Mouse (Mus musculus) CD4-positive, CD25-positive, alpha-beta regulatory T cell, adult 4 months (primary cell): Measurements from ENCODE around the gene Csmd2. TPM values are rescaled to one million over a fixed set of nuclear protein-coding genes. Genes with fewer than 3 reads are reported as not detected.
"Not testable (repeated sequence)": the region's sequence is repeated elsewhere in the genome, so short reads cannot be mapped to it uniquely, and the experiment has no call there.

Experiments
- ATAC-seq: one replicate; pipeline ENCODE4 v1.8.0; 2017
- polyA plus RNA-seq, 2 experiments: library from polyadenylated mRNA; unstranded; fragments of 100-300 nt; shearing (Covaris generic); gene quantifications; one replicate each; pipeline ENCODE4 v1.2.1; 2017

Gene Csmd2
- polyA plus RNA-seq, 2 experiments from 2014 or later, result not detected

DNA sequence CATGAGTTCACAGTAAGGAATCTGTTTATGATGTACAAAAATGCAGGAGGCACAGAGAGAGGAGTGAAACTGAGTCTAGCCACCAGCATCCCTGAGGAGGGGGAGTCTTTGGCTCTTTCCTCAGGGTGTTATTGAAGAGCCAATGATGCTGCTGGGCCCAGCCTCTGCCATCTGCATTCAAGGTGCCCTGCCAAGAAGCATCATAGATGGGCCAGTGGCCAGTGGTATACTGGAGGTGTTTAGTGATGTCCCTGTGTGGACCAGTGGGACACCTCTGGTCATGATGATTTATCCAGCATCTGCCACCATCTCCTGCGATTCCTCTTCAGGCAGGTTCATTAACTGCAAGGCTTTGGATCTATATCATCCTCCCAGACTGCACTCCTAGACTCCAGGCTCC is 61.1 kb downstream of the Csmd2 start:
- no peak for ATAC-seq

- ATAC-seq, result no peak
These were observed 65.0 kb downstream of the Csmd2 start for GRCm38 (mm10) chr4:128052701-128053100.

DNA sequence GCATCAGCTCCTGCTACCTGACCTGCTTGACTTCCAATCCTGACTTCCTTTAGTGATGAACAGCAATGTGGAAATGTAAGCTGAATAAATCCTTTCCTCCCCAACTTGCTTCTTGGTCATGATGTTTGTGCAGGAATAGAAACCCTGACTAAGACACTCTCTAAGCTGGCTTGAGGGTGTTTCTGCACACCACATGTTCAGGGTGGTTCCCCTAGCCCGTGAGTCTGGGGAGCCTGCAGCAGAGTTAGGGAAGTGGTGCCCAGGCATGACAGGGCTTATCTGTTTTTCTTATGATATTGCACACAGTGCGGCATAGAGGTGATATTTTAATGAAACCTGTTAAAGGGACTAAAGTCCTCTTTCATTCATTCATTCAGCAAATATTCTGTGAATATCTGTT is 73.6 kb downstream of the Csmd2 start:
- ATAC-seq, result not testable (repeated sequence)

DNA sequence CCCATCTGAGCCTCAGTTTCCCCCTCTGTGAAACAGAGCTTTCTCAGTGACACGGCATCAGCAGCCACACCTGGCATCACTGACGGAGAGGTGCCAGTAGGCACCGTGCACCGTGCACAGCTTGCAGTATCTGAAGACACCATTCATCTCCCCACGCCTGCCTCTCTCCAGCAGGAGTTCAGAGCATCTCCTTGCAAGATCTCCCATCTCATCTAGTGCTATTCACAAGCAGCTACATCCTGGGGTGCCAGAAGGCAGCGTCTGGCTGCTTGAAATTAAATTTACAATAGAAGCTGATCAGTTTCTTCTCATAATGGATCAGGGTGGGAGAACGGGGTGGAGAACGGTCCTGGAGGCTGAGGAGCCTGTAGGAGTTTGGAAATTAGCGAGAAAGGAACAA is 79.5 kb downstream of the Csmd2 start:
- no peak for ATAC-seq

DNA sequence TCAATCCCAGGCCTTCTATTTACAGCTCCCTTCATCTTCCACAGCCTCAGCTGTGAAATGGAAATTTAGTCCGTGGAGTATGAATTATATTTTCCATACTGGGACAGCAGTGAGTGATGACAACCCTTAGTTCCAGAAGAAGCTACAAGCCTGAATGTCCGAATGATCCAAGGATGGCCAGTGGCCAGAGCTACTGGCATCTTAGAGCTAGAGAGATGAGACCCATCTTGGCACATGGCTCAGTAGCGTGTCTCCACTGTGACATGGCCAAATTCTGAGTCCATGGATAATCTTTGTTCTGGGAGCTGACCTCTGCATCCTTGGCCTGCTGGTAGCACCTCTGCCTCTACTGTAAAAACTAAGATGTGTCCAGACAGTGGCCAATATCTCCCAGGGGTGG is 96.8 kb downstream of the Csmd2 start:
- no peak for ATAC-seq

- no peak for ATAC-seq
These were observed 97.4 kb downstream of the Csmd2 start for GRCm38 (mm10) chr4:128085096-128085495.

DNA sequence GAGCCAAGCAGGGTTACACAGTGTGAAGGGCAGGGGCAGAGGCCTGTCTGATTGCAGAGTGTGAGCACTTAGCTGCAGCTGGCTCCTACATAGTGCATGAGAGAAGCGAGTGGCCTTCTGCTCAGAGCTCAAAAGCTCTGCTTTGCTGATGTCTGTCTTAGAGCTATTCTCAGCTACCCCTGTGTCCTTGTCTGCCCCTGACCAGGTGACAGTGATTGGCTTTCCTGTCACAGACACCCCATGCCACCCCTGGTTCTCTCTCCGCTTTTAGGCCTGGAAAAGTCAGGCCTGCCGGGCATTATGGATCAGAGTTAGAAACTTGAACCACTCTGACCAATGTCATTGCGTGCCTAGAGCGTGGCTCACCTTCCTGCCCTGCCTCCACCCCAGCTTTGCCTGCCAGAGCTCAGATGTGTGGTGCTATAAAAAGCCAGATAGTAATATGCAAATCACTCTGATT is 99.5 kb downstream of the Csmd2 start:
- ATAC-seq, result no peak

DNA sequence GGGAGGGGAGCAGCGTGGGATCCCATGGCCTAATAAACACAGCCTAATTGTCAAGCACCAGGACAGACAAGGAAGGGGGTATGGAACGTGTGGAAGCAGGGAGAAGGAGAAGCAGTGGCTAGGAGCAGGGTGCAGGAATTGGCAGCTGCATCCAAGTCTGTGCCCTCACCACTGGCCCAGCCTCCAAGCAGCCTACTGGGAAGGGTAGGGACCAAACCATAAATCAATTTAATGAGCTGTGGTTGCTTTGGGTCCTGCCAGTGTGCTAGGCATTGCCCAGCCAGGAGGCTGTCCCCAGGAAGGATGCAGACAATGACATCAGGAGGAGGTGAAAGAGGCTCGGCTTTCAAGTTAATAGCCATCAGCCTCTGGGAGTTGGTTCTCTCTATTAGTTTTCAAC is 100.0 kb downstream of the Csmd2 start:
- no peak for ATAC-seq

DNA sequence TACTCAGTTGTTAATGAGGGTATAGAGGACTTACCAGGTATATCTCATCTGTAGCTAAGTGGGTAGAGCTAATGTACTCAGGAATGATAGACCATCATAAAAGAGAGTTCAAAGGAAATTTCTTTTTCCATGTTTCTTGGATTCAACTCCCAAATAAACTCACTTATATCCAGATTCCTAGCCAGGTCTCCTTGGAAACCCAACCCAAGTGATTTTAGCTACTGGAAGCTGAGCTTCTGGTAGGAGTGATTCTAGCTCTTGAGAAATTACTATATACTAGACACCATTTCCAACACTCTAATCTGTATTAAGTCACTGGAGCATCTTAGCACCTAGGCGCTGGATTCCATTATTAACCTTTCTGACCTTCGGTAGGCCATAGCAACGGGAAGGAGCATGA is 100.6 kb downstream of the Csmd2 start:
- ATAC-seq, result no peak

- ATAC-seq, result no peak
These were observed 104.3 kb downstream of the Csmd2 start for GRCm38 (mm10) chr4:128091938-128092337.

DNA sequence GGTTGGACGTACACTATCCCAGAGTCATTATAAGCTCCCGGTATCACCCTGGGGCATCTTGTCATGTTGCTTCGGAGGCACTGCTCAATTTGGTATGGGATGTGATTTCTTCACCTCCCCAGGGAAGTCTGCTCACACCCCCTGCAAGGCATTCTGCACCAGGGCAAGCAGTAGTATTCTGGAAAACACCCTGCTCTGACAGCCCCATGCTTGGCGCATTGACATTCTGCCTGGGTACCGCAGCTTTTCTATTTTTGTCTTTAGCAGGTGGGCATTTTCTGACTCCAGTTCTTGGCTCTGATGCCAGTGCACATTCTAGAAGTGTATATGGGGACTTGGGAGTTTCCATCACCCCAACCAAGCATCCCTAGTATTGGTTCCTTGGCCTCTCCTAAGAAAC is 111.9 kb downstream of the Csmd2 start:
- no peak for ATAC-seq

- no peak for ATAC-seq
These were observed 112.9 kb downstream of the Csmd2 start for GRCm38 (mm10) chr4:128100541-128100940.

- no peak for ATAC-seq
These were observed 128.7 kb downstream of the Csmd2 start for GRCm38 (mm10) chr4:128116331-128116730.

DNA sequence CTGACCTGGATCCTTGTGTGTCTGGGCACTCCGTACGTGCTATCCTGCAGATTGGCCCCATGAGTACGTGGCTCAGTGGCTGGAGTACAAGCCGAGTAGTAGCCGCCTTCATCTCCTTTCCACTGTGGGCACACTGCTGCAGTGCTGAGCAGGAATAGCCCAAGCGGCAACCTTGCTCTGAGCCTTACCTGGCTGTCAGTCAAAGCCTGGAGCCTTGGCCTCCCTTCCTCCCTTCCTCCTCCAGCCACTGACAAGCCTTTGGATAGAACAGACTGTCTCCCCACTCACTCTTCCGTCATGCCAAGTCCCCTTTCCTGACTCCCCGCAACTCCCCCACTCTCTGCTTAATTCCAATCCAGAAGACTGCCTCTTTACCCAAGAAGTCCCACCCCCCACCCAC is 135.6 kb downstream of the Csmd2 start:
- ATAC-seq, result no peak

GRCm38 (mm10) chr4:128124738-128125137 is 137.1 kb downstream of the Csmd2 start:
- no peak for ATAC-seq

- no peak for ATAC-seq
These were observed 140.9 kb downstream of the Csmd2 start for GRCm38 (mm10) chr4:128128546-128128945.

DNA sequence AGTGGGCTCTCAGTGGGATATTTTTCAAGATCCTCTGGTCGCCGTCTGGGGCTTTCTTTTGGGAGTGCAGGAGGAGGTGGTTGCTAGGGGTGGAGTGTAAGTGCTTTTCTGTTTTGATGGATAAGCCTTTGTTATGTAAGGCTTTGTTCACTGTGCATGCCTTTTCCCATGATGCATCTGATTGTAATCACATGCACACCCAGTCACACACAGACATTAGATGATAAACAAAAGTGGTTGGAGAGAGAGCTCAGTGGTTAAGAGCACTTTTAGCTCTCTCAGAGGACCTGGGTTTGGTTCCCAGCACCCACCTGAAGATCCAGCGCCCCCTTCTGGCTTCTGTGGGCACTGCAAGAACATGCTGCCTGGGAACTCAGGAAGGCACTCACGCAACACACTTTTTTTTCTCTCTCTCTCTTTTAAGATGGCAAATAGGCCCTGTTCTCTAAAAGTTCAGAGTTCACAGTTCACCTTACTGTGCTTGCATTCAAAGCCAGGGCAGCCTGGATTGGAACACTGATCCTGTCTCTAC is 143.0 kb downstream of the Csmd2 start:
- ATAC-seq, result no peak

- no peak for ATAC-seq
These were observed 144.0 kb downstream of the Csmd2 start for GRCm38 (mm10) chr4:128131666-128132065.

GRCm38 (mm10) chr4:128132876-128133646 is 145.4 kb downstream of the Csmd2 start:
- ATAC-seq, result no peak

DNA sequence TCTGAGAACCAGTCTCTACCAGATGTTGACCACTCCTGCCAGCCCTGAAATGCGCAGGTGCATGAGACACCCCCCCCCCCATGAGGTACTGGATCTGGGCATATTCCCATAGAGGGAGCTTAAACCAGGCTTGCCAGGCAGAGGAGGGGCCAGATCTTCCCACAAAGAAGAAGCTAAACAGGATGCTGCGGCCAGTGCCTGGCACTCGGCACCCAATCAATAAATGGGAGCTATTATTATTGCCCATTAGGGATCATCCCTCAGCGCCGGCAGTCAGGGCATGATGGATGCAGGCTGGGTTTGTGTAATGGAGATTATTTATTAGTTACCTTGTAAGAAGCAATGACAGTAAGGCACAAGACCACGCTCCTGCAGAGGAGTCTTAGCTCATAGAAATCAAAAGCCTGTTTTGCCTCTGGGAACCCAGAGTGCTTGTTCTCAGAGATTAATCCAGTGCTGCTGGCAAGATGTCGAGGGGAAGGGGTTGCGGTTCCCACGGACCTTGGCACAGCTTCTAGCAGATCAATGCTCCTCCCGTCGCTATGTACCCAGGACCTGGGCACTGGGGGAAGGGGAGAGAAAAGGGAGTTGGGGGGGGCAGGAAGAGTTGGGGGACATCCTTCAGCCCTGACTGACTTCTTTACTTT is 146.8 kb downstream of the Csmd2 start:
- ATAC-seq, result no peak

DNA sequence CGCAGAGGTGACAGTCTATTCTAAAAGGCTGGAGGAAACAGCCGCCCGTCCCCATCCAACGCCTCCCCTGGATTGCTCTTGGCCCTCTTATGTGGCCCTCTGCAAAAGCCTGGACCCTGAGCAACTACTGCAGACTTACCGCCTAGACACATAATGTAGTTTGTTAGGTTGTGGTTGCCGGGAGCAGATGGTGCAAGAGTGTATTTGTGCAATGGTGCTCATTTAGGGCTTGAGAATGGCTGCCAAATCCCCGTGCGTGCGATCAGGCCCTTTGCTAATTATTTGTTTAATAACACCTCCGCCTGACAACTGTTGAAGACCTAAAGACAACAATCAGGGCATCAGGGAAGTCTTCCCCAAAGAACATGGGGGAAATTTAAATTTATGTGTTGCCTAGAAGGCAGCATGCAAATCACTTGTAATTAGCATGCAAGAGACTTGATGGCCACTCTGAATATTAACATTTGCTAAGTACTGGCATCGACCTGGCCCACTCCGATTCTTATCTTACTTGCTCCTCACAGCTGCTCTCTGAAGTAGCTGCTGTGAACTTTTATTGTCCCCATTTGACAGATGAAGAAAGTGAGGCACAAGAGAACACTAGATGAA is 147.5 kb downstream of the Csmd2 start:
- no peak for ATAC-seq

DNA sequence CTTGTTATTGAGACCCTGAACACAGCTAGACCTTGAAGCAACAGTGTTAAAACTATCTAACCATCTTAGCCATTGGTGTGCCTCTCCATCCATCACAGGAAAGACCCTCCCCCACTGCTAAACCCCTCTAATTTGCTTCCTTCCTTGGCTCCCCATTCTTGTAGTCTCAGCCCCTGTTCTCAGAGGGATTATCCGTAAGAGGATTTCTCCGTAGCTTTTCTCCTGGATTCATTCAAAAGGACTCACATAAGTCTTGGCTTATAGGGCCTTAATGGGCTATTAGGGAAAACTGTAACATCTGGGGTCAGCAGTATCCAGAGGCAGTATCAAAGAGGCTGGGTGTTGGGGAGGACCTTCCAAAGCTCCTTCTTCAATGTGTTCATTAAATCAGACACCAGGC is 152.3 kb downstream of the Csmd2 start:
- ATAC-seq, result no peak
